Mouse (Mus musculus): ENCODE results near the gene Ghrl.
A peak's percentile ranks its signal among the peaks of the same experiment; 100 is the strongest.

- TF ChIP-seq POLR2A (IDR thresholded peaks at IDR 0.05; ENCODE audit: borderline replicate concordance, extremely low read depth, low read depth, low read length) (peak; percentile 66), CTCF (IDR thresholded peaks at IDR 0.05; ENCODE audit: insufficient read depth, low read length) (no peak)
Measured at GRCm38 (mm10) chr6:113696582-113697221, 23.0 kb downstream of the Ghrl start, which contains the start of gene Tatdn2.

Data from lung, adult 2 months (tissue).